Mouse (Mus musculus) midbrain, embryonic 10.5 days (tissue): ENCODE results near the gene Kl. TPM values are rescaled to one million over a fixed set of nuclear protein-coding genes. Genes with fewer than 3 reads are reported as not detected.

Source experiments
- DNase-seq: peaks from one replicate; pipeline ENCODE4 v3.0.0-alpha.2; 2017; ENCODE audit warnings: low spot score
- H3K27ac ChIP-seq: fragments of 300-500 bp; sonication (generic); replicated peaks from 2 replicates; pipeline ENCODE4 v1.5.1; 2016; ENCODE audit warnings: mild to moderate bottlenecking
- H3K27me3 ChIP-seq: fragments of 300-500 bp; sonication (generic); 2 replicates; pipeline ENCODE4 v1.6.1; 2016; ENCODE audit warnings: low read depth, mild to moderate bottlenecking; ENCODE audit not compliant: poor library complexity, severe bottlenecking
- H3K36me3 ChIP-seq: fragments of 300-500 bp; sonication (generic); 2 replicates; pipeline ENCODE4 v1.6.1; 2016; ENCODE audit warnings: mild to moderate bottlenecking, moderate library complexity
- H3K4me1 ChIP-seq: fragments of 300-500 bp; sonication (generic); 2 replicates; pipeline ENCODE4 v1.6.1; 2016
- H3K4me3 ChIP-seq: fragments of 300-500 bp; sonication (generic); 2 replicates; pipeline ENCODE4 v1.5.1; 2016; ENCODE audit warnings: mild to moderate bottlenecking, moderate library complexity
- H3K9me3 ChIP-seq: fragments of 300-500 bp; sonication (generic); replicated peaks from 2 replicates; pipeline ENCODE4 v1.6.1; 2016; ENCODE audit warnings: mild to moderate bottlenecking
- WGBS: fragments of 180-500 bp; shearing (Covaris S2); methylation state at CpG from one replicate; pipeline ENCODE4 v1.1.7; 2016; 5-methylcytosine and 5-hydroxymethylcytosine counted together
- polyA plus RNA-seq: library from polyadenylated mRNA; unstranded; fragments of >200 nt; fragmentation: Nextera tagmentation; extraction: Ambion mirVana; gene quantifications from 2 replicates; pipeline ENCODE4 v1.2.1, GENCODE M21; 2016

Kl gene
- polyA plus RNA-seq, 1 experiment from 2014 or later: 0.09 TPM

- no peaks in the 10 kb centered on the region for H3K27me3 ChIP-seq
- no peak for DNase-seq
- H3K4me3 ChIP-seq: no peak overlapping the region
- WGBS: 82% methylated on average over 7 of the region's 7 CpGs
- no peaks in the 10 kb centered on the region for H3K36me3 ChIP-seq
- H3K4me1 ChIP-seq: peaks cover 17% of the 10 kb centered on the region
- H3K27ac ChIP-seq: no peak overlapping the region
- no peaks in the 10 kb centered on the region for H3K9me3 ChIP-seq
These were observed 69.6 kb downstream of the Kl start for GRCm38 (mm10) chr5:151022026-151022425.

GRCm38 (mm10) chr5:151022939-151023338 lies 70.5 kb downstream of the Kl start:
- H3K27ac ChIP-seq: no peak overlapping the region
- no peaks in the 10 kb centered on the region for H3K27me3 ChIP-seq
- DNase-seq: no peak
- no peak overlapping the region for H3K4me3 ChIP-seq
- no peaks in the 10 kb centered on the region for H3K9me3 ChIP-seq
- no peaks in the 10 kb centered on the region for H3K36me3 ChIP-seq
- WGBS: 18% methylated on average over 1 of the region's 1 CpGs
- peaks cover 23% of the 10 kb centered on the region for H3K4me1 ChIP-seq

GRCm38 (mm10) chr5:151023461-151023860 lies 71.1 kb downstream of the Kl start:
- Histone ChIP-seq H3K27ac (peak overlapping the region; percentile 23; the same call in 1 of the 2 replicates), H3K36me3 (no peaks in the 10 kb centered on the region), H3K4me1 (peaks cover 24% of the 10 kb centered on the region), H3K9me3 (no peaks in the 10 kb centered on the region), H3K27me3 (no peaks in the 10 kb centered on the region), H3K4me3 (peak overlapping the region; percentile 20; the same call in 1 of the 2 replicates)
- DNase-seq: peak; percentile 38
- 6% methylated on average over 8 of the region's 8 CpGs for WGBS

GRCm38 (mm10) chr5:151024483-151024882 lies 72.1 kb downstream of the Kl start:
- no peak for DNase-seq
- Histone ChIP-seq H3K36me3 (no peaks in the 10 kb centered on the region), H3K27ac (no peak overlapping the region), H3K4me3 (no peak overlapping the region), H3K9me3 (no peaks in the 10 kb centered on the region), H3K4me1 (peaks cover 24% of the 10 kb centered on the region), H3K27me3 (no peaks in the 10 kb centered on the region)
- WGBS: 88% methylated on average over 2 of the region's 2 CpGs

- Histone ChIP-seq H3K9me3 (no peaks in the 10 kb centered on the region), H3K4me1 (peaks cover 24% of the 10 kb centered on the region), H3K27ac (no peak overlapping the region; the same call in 1 of the 2 replicates), H3K36me3 (no peaks in the 10 kb centered on the region), H3K27me3 (no peaks in the 10 kb centered on the region), H3K4me3 (no peak overlapping the region)
- WGBS: 92% methylated on average over 4 of the region's 4 CpGs
- DNase-seq: no peak
These were observed 73.7 kb downstream of the Kl start for GRCm38 (mm10) chr5:151026069-151026468.

DNA sequence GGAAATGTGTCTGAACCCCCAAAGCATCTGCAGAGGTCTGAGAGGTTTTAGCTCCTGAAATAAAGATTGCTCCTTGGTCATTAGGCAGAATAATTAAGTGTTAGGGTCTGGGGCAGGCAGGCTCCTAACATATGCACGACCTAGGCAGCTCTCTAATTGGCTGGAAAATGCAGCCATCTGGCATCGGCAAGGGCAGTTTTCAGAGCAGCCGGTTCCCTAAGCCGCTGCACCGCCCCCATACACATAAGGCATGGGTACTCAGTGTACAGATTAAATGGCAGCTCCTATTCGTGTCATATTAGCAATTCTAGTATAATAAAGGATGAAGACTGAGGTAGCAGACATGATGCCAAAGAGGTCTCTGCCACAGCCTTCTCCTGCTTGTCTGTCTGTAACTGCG lies 74.8 kb downstream of the Kl start:
- H3K27ac ChIP-seq: no peak overlapping the region
- peaks cover 24% of the 10 kb centered on the region for H3K4me1 ChIP-seq
- no peaks in the 10 kb centered on the region for H3K9me3 ChIP-seq
- WGBS: 67% methylated on average over 7 of the region's 7 CpGs
- no peaks in the 10 kb centered on the region for H3K36me3 ChIP-seq
- DNase-seq: no peak
- H3K4me3 ChIP-seq: no peak overlapping the region
- no peaks in the 10 kb centered on the region for H3K27me3 ChIP-seq

GRCm38 (mm10) chr5:151028906-151029305 lies 76.5 kb downstream of the Kl start:
- H3K27me3 ChIP-seq: no peaks in the 10 kb centered on the region
- peaks cover 9% of the 10 kb centered on the region for H3K4me1 ChIP-seq
- 77% methylated on average over 6 of the region's 6 CpGs for WGBS
- H3K36me3 ChIP-seq: no peaks in the 10 kb centered on the region
- no peak overlapping the region for H3K4me3 ChIP-seq
- H3K27ac ChIP-seq: no peak overlapping the region
- H3K9me3 ChIP-seq: no peaks in the 10 kb centered on the region; the same call in 1 of the 2 replicates
- no peak for DNase-seq

DNA sequence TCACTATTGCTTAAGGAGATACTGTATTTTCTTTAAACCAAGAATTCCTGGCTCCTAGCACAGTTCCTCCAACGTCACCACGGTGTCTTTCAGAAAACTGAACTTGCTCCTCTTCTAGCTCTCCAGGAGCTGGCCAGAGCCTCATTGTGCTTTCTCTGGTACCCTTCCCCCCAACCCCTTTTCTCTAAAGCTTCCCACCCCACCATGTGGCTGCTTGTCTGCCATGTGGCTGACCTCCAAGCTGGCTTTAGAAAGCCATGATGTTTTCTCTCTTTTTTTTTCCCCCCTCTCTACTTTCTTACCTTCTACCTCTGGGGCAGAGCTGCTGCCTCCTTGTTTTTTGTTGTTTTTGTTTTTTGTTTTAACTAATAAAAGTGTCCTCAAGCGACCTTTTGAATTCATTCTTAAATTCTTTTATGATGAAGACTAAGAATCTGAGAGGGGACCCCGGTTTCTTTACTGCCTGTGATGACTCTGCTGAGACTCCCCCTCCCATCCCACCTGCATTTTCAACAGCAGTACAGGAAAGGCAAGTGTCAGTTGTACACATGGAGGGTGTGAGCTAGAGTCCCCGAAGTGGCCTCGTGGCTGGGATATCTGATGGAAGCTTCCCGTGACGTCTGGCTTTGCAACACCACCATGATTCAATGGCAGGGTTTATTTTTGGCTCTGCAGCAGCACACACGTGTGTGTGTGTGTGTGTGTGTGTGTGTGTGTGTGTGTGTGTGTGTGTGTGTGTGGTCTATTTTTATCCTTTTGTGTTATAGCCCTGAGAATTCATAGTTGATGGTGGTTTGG lies 82.5 kb downstream of the Kl start:
- WGBS: 79% methylated on average over 9 of the region's 9 CpGs
- Histone ChIP-seq H3K4me1 (no peaks in the 10 kb centered on the region), H3K27me3 (no peaks in the 10 kb centered on the region), H3K27ac (no peak overlapping the region), H3K9me3 (no peaks in the 10 kb centered on the region; the same call in 1 of the 2 replicates), H3K36me3 (no peaks in the 10 kb centered on the region), H3K4me3 (no peak overlapping the region)
- DNase-seq: no peak

DNA sequence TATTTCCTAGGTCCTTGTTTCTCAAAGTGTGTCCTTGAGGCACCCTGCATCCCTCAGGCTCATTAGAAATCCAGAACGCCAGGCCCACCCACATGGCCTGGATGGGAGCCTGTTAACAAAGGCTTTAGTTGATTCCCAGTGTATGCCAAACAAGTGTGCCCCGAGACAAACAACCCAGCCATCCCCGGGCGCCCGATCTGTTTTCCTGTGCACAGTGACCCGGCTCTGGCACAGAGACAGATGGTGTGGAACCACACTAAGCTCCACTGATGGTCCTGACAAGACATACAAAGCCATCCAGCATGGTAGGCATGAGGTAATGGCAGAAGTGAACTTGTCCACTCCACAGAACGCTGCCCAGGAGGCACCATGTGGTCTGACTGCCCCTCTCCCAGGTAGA lies 85.5 kb downstream of the Kl start:
- Histone ChIP-seq H3K36me3 (no peaks in the 10 kb centered on the region), H3K4me1 (no peaks in the 10 kb centered on the region), H3K4me3 (no peak overlapping the region), H3K27ac (no peak overlapping the region), H3K9me3 (no peaks in the 10 kb centered on the region; the same call in 1 of the 2 replicates), H3K27me3 (no peaks in the 10 kb centered on the region)
- no peak for DNase-seq
- 85% methylated on average over 7 of the region's 7 CpGs for WGBS

GRCm38 (mm10) chr5:151042911-151043310 lies 90.5 kb downstream of the Kl start:
- 97% methylated on average over 5 of the region's 5 CpGs for WGBS
- Histone ChIP-seq H3K36me3 (no peaks in the 10 kb centered on the region), H3K4me1 (no peaks in the 10 kb centered on the region), H3K4me3 (no peak overlapping the region), H3K27ac (no peak overlapping the region), H3K27me3 (no peaks in the 10 kb centered on the region), H3K9me3 (no peaks in the 10 kb centered on the region)
- no peak for DNase-seq
